Mouse (Mus musculus): ENCODE measurements around the gene Ccdc153. TPM values are rescaled to one million over a fixed set of nuclear protein-coding genes. Genes with fewer than 3 reads are reported as not detected.

The Ccdc153 gene
- total and polyA plus RNA-seq, 3 experiments = not detected

DNA sequence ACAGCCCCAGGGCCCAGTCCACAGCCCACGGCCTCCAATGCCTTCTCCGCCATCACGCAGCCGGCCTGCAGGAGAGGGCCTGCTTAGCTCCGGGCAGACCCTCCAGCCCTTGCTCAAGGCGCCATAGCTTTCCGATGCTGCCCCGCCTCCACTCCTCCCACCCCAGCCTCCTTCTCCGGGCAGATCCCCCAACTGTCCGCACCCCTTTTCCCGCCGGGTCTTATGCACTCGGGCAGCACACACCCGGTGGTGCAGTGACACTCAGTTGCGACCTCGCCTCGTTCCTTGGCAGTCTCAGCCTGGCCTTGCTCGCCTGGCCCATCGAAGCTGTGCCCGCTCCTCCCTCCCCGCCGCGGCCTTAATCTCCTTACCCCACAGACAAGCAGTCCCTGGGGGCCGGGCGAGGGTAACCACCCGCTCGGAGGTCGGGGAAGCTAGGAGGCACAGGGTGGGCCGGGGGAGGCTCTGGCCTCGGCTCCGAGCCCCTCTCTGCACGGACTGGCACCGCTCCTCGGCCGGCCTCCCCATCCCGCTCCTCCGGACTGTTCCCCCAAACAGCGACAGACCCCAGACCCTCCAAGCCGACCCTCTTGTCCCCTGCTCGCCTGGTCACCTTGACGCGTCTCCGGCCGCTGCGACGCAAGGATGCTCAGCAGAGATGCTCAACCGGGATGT, 47.1 kb downstream of the Ccdc153 start:
- Histone ChIP-seq H3K27ac (ENCODE audit: control insufficient read depth, low read depth, low read length) (peak overlapping the region; percentile 95), H3K9me3 (replicated peaks; ENCODE audit: insufficient read depth, low read length) (no peaks in the 10 kb centered on the region), H3K36me3 (ENCODE audit: control insufficient read depth in 1 of 2, insufficient read depth in 2 of 2, low read length in 2 of 2) (peaks cover 4 to 11% of the 10 kb centered on the region in 2 experiments), H3K9ac (ENCODE audit: control insufficient read depth, low read depth, low read length, poor library complexity, severe bottlenecking) (peak overlapping the region; percentile 64), H3K4me1 (ENCODE audit: control insufficient read depth in 1 of 2, insufficient read depth in 2 of 2, low read length in 2 of 2) (peaks cover 8 to 22% of the 10 kb centered on the region in 2 experiments), H3K27me3 (ENCODE audit: control insufficient read depth in 1 of 2, insufficient read depth in 2 of 2, low read length in 2 of 2) (no peaks in the 10 kb centered on the region), H3K79me2 (ENCODE audit: control insufficient read depth, insufficient read depth, low read length, poor library complexity) (peaks cover 8% of the 10 kb centered on the region; the same call in 1 of the 2 replicates), H3K4me3 (ENCODE audit: control insufficient read depth in 1 of 2, insufficient read depth in 1 of 2, low read depth in 2 of 2, low read length in 2 of 2) (peak overlapping the region; percentile 70)
- DNase-seq (ENCODE audit: low read depth, low spot score) = peak; percentile 64
- TF ChIP-seq USF1 (IDR thresholded peaks at IDR 0.05; ENCODE audit: low read depth, low read length) = no peak
- TF ChIP-seq KAT2A (conservative IDR thresholded peaks at IDR 0.05; ENCODE audit: low read depth, low read length) = no peak
- TF ChIP-seq MXI1 (IDR thresholded peaks at IDR 0.05; ENCODE audit: low read depth, low read length) = peak; percentile 11; the same call in 1 of the 2 replicates
- no peak for TF ChIP-seq TAL1 (IDR thresholded peaks at IDR 0.05; ENCODE audit: low read length)
- no peak for TF ChIP-seq SMC3 (IDR thresholded peaks at IDR 0.05; ENCODE audit: low read depth, low read length)
- no peak for TF ChIP-seq GABPA (IDR thresholded peaks at IDR 0.05; ENCODE audit: low read depth, low read length)
- no peak for TF ChIP-seq TBP (IDR thresholded peaks at IDR 0.05; ENCODE audit: low read depth, low read length)
- TF ChIP-seq ZC3H11A (IDR thresholded peaks at IDR 0.05; ENCODE audit: low read depth, low read length) = no peak
- no peak for TF ChIP-seq NRF1 (IDR thresholded peaks at IDR 0.05; ENCODE audit: insufficient read depth, low read depth, low read length, poor library complexity, severe bottlenecking)
- no peak for TF ChIP-seq POLR2A (IDR thresholded peaks at IDR 0.05; ENCODE audit: control insufficient read depth in 1 of 2, insufficient read depth in 1 of 2, low read depth in 1 of 2, low read length in 2 of 2, poor library complexity in 1 of 2)
- TF ChIP-seq SIN3A (IDR thresholded peaks at IDR 0.05; ENCODE audit: low read length) = no peak
- no peak for TF ChIP-seq EP300 (IDR thresholded peaks at IDR 0.05; ENCODE audit: low read depth in 1 of 2, low read length in 2 of 2)
- TF ChIP-seq HCFC1 (IDR thresholded peaks at IDR 0.05; ENCODE audit: low read depth, low read length) = no peak; the same call in 1 of the 2 replicates
- TF ChIP-seq NELFE (IDR thresholded peaks at IDR 0.05; ENCODE audit: low read depth, low read length) = no peak
- no peak for TF ChIP-seq GATA1 (IDR thresholded peaks at IDR 0.05; ENCODE audit: low read depth, low read length)
- no peak for TF ChIP-seq E2F4 (IDR thresholded peaks at IDR 0.05; ENCODE audit: borderline replicate concordance, low read depth, low read length)
- TF ChIP-seq JUND (IDR thresholded peaks at IDR 0.05; ENCODE audit: low read depth, low read length) = no peak
- no peak for TF ChIP-seq MEF2A (IDR thresholded peaks at IDR 0.05; ENCODE audit: extremely low read depth, insufficient replicate concordance, low read depth, low read length, poor library complexity, severe bottlenecking)
- TF ChIP-seq ETS1 (IDR thresholded peaks at IDR 0.05; ENCODE audit: low read depth, low read length) = no peak
- 0 out of 2 replicates have a peak, but pooled peaks have one; percentile 50 for TF ChIP-seq POLR2AphosphoS5 (IDR thresholded peaks at IDR 0.05; ENCODE audit: borderline replicate concordance, low read depth, low read length)
- no peak for TF ChIP-seq CTCF (IDR thresholded peaks at IDR 0.05 in 2 of 3, conservative IDR thresholded peaks at IDR 0.05 in 1 of 3; ENCODE audit: control insufficient read depth in 1 of 3, insufficient read depth in 1 of 3, low read depth in 2 of 3, low read length in 3 of 3, poor library complexity in 1 of 3, severe bottlenecking in 1 of 3)
- TF ChIP-seq UBTF (IDR thresholded peaks at IDR 0.05; ENCODE audit: borderline replicate concordance, insufficient read depth, low read depth, low read length) = peak; percentile 85; the same call in 1 of the 2 replicates
- no peak for TF ChIP-seq RAD21 (IDR thresholded peaks at IDR 0.05; ENCODE audit: low read depth, low read length)
- no peak for TF ChIP-seq RCOR1 (IDR thresholded peaks at IDR 0.05; ENCODE audit: low read depth, low read length)

All from MEL (cell line).